Mouse (Mus musculus) hindbrain, embryonic 15.5 days (tissue): ENCODE measurements around the gene Tab2. TPM values are rescaled to one million over a fixed set of nuclear protein-coding genes. Genes with fewer than 3 reads are reported as not detected.
A peak's percentile ranks its signal among the peaks of the same experiment; 100 is the strongest.

Source experiments
- ATAC-seq: fragments of 200-750 bp; cut with Nextera tagmentation; 2 replicates; pipeline ENCODE4 v1.8.0; 2017; ENCODE audit warnings: low read depth, moderate number of reproducible peaks, moderate TSS enrichment; ENCODE audit not compliant: low FRiP score
- H3K27ac ChIP-seq: fragments of 300-500 bp; sonication (generic); replicated peaks from 2 replicates; pipeline ENCODE4 v1.5.1; 2015; ENCODE audit warnings: mild to moderate bottlenecking, inconsistent platforms
- H3K27me3 ChIP-seq: fragments of 300-500 bp; sonication (generic); 2 replicates; pipeline ENCODE4 v1.6.1; 2015; ENCODE audit warnings: control low read depth, inconsistent platforms
- H3K36me3 ChIP-seq: fragments of 300-500 bp; sonication (generic); 2 replicates; pipeline ENCODE4 v1.6.1; 2015; ENCODE audit warnings: control low read depth, inconsistent platforms
- H3K4me1 ChIP-seq: fragments of 300-500 bp; sonication (generic); replicated peaks from 2 replicates; pipeline ENCODE4 v1.6.1; 2015; ENCODE audit warnings: control low read depth, inconsistent platforms
- H3K4me2 ChIP-seq: fragments of 300-500 bp; sonication (generic); 2 replicates; pipeline ENCODE4 v1.6.1; 2015; ENCODE audit warnings: moderate library complexity, mild to moderate bottlenecking, inconsistent platforms
- H3K4me3 ChIP-seq: fragments of 300-500 bp; sonication (generic); 2 replicates; pipeline ENCODE4 v1.5.1; 2015; ENCODE audit warnings: mild to moderate bottlenecking, inconsistent platforms
- H3K9ac ChIP-seq: fragments of 300-500 bp; sonication (generic); 2 replicates; pipeline ENCODE4 v1.6.1; 2015; ENCODE audit warnings: inconsistent platforms
- H3K9me3 ChIP-seq: fragments of 300-500 bp; sonication (generic); 2 replicates; pipeline ENCODE4 v1.6.1; 2016; ENCODE audit warnings: control low read depth, inconsistent platforms
- whole genome bisulfite sequencing: fragments of 180-500 bp; shearing (Covaris S2); methylation state at CpG from one replicate; pipeline ENCODE4 v1.1.7; 2015; 5-methylcytosine and 5-hydroxymethylcytosine counted together
- polyA plus RNA-seq: library from polyadenylated mRNA; unstranded; fragments of >200 nt; fragmentation: Nextera tagmentation; extraction: Ambion mirVana; gene quantifications from 2 replicates; pipeline ENCODE4 v1.2.1, GENCODE M21; 2015

Tab2 gene
- polyA plus RNA-seq, 1 experiment from 2014 or later: 12.2 TPM

DNA sequence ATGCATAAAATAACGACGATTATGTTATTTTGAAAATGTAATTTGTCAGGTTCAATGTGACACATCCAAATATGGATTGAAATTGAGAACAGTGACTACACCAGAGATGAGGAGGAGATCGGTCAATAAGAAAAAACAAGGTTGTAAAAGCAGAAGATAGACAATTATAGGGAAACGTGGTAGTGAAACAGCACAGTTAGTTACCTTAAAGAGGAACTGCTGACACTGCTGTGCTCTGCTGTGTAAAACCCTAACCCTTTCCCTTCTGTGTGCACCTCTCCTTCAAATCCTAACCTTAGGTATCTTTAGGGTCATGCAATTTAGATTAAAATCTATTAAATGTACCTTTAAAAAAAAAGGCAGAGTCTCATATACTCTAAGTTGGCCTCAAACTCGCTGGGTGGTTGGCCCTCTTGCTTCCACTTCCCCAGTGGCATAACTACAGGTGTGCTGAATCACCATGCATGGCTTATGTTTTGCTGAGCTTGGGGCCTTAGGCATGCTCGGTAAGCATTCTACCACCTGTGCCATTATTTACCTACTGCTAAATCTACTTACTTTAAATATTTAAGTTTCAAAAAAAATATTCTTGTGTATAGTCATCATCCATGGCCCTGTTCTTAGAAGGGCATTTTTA lies 19.4 kb downstream of the Tab2 start:
- 84% methylated on average over 6 of the region's 6 CpGs for WGBS
- ATAC-seq: no peak
- Histone ChIP-seq H3K27ac (no peak overlapping the region), H3K9me3 (no peaks in the 10 kb centered on the region), H3K9ac (no peak overlapping the region), H3K27me3 (no peaks in the 10 kb centered on the region), H3K4me1 (peaks cover 3% of the 10 kb centered on the region; the same call in 1 of the 2 replicates), H3K4me2 (no peak overlapping the region), H3K4me3 (no peak overlapping the region), H3K36me3 (no peaks in the 10 kb centered on the region)

DNA sequence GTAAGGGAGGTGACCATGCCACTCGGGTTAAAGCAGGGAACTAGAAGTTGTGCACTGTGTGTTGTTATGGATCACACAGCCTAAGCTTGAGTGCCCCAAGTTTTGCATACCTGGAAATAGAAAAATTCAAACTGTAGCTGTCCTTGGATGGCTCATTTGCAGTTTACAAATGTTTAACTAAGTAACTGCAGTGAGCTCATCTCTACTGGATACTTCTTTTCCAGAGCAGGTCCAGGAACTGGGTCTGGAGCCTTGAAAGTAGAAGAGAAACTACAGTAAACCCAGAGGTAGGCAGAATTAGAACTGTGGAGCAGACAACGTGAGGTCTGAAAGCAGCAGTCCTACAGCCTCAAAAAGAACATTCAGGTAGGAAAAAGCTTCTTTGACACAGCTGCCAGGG lies 23.1 kb downstream of the Tab2 start:
- Histone ChIP-seq H3K4me1 (peaks cover 7% of the 10 kb centered on the region; the same call in 1 of the 2 replicates), H3K36me3 (no peaks in the 10 kb centered on the region), H3K4me3 (no peak overlapping the region), H3K4me2 (no peak overlapping the region), H3K27me3 (no peaks in the 10 kb centered on the region), H3K27ac (no peak overlapping the region), H3K9me3 (no peaks in the 10 kb centered on the region), H3K9ac (no peak overlapping the region)
- 89% methylated on average over 2 of the region's 2 CpGs for WGBS
- no peak for ATAC-seq

DNA sequence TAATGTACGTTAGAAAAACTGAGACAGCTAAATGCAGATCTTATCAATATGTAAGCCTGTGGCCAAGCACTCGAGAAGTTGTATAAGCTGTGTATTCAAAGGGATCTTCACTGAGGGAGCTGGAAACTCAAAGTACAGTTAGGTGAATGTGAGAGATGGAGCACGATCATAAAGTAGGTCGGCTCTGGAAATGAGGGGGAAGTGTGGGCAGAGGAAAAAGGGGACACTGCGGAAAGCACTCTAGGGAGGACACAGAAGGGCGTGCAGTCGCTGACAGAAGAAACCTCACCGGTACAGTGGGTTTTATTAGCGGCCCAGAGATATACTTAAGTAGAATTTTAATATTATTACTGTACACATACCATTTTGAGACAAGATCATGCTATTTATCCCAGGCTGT lies 27.0 kb downstream of the Tab2 start:
- Histone ChIP-seq H3K4me3 (no peak overlapping the region), H3K27me3 (no peaks in the 10 kb centered on the region), H3K4me1 (0 out of 2 replicates have a peak, but pooled peaks cover 4% of the 10 kb centered on the region), H3K9me3 (no peaks in the 10 kb centered on the region), H3K36me3 (no peaks in the 10 kb centered on the region), H3K27ac (no peak overlapping the region), H3K9ac (no peak overlapping the region), H3K4me2 (no peak overlapping the region)
- 0 out of 2 replicates have a peak, but pooled peaks have one; percentile 34 for ATAC-seq
- 85% methylated on average over 9 of the region's 9 CpGs for WGBS

DNA sequence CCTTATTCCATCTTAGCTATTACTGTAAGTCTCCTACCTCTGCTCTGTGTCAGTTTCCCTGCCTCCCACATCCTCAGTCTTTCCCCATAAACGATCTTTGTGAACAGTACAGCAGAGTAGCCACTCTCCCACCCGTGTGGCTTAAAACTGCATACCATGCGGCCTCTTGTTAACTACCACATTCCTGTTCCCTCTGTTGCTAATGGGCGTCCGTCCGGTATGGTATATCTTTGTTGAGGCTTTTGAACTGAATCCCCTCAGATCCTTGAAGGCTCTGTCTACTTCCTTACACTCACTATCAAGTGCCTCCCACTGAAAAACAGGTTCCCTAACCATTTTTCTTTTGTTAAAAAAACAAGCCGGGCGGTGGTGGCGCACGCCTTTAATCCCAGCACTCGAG lies 30.5 kb downstream of the Tab2 start:
- Histone ChIP-seq H3K9me3 (no peaks in the 10 kb centered on the region), H3K27me3 (no peaks in the 10 kb centered on the region), H3K4me1 (0 out of 2 replicates have a peak, but pooled peaks cover 4% of the 10 kb centered on the region), H3K27ac (no peak overlapping the region), H3K4me3 (no peak overlapping the region), H3K36me3 (peaks cover 2% of the 10 kb centered on the region), H3K9ac (no peak overlapping the region), H3K4me2 (no peak overlapping the region)
- 75% methylated on average over 11 of the region's 11 CpGs for WGBS
- no peak for ATAC-seq

GRCm38 (mm10) chr10:7923433-7923832 lies 32.6 kb downstream of the Tab2 start:
- no peak overlapping the region for H3K4me3 ChIP-seq

GRCm38 (mm10) chr10:7911268-7911667 lies 44.8 kb downstream of the Tab2 start:
- Histone ChIP-seq H3K4me2 (no peak overlapping the region), H3K36me3 (peaks cover 29% of the 10 kb centered on the region), H3K9me3 (no peaks in the 10 kb centered on the region), H3K27ac (no peak overlapping the region), H3K27me3 (no peaks in the 10 kb centered on the region), H3K9ac (no peak overlapping the region), H3K4me3 (no peak overlapping the region), H3K4me1 (peaks cover 3% of the 10 kb centered on the region; the same call in 1 of the 2 replicates)
- 66% methylated on average over 10 of the region's 10 CpGs for WGBS
- 0 out of 2 replicates have a peak, but pooled peaks have one; percentile 46 for ATAC-seq

More at GRCm38 (mm10) chr10:7923433-7923832, 32.6 kb downstream of the Tab2 start:
- Histone ChIP-seq H3K27me3 (no peaks in the 10 kb centered on the region), H3K4me1 (no peaks in the 10 kb centered on the region), H3K9me3 (no peaks in the 10 kb centered on the region), H3K36me3 (peaks cover 21% of the 10 kb centered on the region), H3K27ac (no peak overlapping the region), H3K9ac (no peak overlapping the region), H3K4me2 (no peak overlapping the region)
- WGBS: 96% methylated on average over 1 of the region's 1 CpGs
- ATAC-seq: no peak

- Histone ChIP-seq H3K9ac (no peak overlapping the region), H3K4me3 (no peak overlapping the region), H3K4me2 (no peak overlapping the region), H3K27ac (no peak overlapping the region), H3K9me3 (no peaks in the 10 kb centered on the region), H3K36me3 (peaks cover 51% of the 10 kb centered on the region), H3K27me3 (no peaks in the 10 kb centered on the region), H3K4me1 (no peaks in the 10 kb centered on the region; the same call in 1 of the 2 replicates)
- no peak for ATAC-seq
- WGBS: 89% methylated on average over 12 of the region's 12 CpGs
Measured at GRCm38 (mm10) chr10:7907151-7907550, 48.9 kb downstream of the Tab2 start.

DNA sequence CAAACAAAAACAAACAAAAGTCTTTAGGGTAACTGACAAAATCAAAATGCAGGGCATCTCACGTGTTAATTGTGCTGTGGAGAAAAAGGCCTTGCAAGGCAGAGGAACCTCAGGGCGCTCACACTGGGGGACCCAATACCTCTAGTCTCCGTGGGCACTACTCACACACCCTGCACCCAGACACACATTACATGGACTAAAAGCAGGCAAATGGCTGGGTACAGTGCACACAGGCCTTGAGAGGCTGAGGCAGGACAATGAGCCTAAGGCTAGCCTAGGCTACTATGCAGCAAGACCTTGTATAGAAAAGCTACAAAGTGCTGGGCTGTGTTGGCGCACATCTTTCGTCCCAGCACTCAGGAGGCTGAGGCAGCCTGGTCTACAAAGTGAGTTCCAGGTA lies 51.9 kb downstream of the Tab2 start:
- no peak overlapping the region for H3K4me3 ChIP-seq
- no peak overlapping the region for H3K4me2 ChIP-seq
- ATAC-seq: no peak
- no peaks in the 10 kb centered on the region for H3K9me3 ChIP-seq
- no peaks in the 10 kb centered on the region for H3K4me1 ChIP-seq
- no peak overlapping the region for H3K9ac ChIP-seq
- H3K36me3 ChIP-seq: peaks cover 50% of the 10 kb centered on the region
- H3K27ac ChIP-seq: no peak overlapping the region
- WGBS: 95% methylated on average over 5 of the region's 5 CpGs
- no peaks in the 10 kb centered on the region for H3K27me3 ChIP-seq

GRCm38 (mm10) chr10:7900719-7901627 lies 55.1 kb downstream of the Tab2 start:
- H3K36me3 ChIP-seq: peaks cover 27% of the 10 kb centered on the region
- no peaks in the 10 kb centered on the region for H3K27me3 ChIP-seq
- H3K4me1 ChIP-seq: no peaks in the 10 kb centered on the region
- ATAC-seq: no peak
- H3K4me3 ChIP-seq: no peak overlapping the region
- no peaks in the 10 kb centered on the region for H3K9me3 ChIP-seq
- WGBS: 88% methylated on average over 14 of the region's 14 CpGs
- no peak overlapping the region for H3K9ac ChIP-seq
- H3K4me2 ChIP-seq: no peak overlapping the region
- H3K27ac ChIP-seq: no peak overlapping the region

- no peak overlapping the region for H3K27ac ChIP-seq
- H3K4me2 ChIP-seq: no peak overlapping the region
- no peaks in the 10 kb centered on the region for H3K4me1 ChIP-seq
- H3K4me3 ChIP-seq: no peak overlapping the region
- 89% methylated on average over 11 of the region's 11 CpGs for WGBS
- no peaks in the 10 kb centered on the region for H3K36me3 ChIP-seq
- no peak for ATAC-seq
- no peaks in the 10 kb centered on the region for H3K27me3 ChIP-seq
- no peaks in the 10 kb centered on the region for H3K9me3 ChIP-seq
- no peak overlapping the region for H3K9ac ChIP-seq
Measured at GRCm38 (mm10) chr10:7888256-7888868, 67.7 kb downstream of the Tab2 start.

DNA sequence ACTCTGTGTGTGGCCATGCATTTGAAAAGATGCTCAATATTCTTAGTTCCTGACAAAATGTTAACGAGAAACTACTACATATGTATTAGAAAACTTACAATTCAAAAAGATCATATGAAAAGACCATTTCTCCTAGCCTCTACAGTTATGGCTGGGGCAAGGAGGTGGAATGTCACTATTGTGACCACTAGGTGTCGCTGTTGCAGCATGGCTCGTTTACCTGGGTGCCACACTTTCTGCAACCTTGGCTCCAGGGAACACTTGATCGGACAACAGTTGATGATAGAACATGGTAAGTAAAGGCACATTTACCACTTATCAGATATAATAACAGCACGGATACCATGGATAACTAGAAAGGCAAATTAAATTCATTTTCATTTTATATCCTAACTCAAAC lies 72.5 kb downstream of the Tab2 start:
- WGBS: 5% methylated on average over 5 of the region's 5 CpGs
- no peak overlapping the region for H3K4me3 ChIP-seq
- no peak overlapping the region for H3K4me2 ChIP-seq
- no peaks in the 10 kb centered on the region for H3K36me3 ChIP-seq
- no peak overlapping the region for H3K27ac ChIP-seq
- H3K9me3 ChIP-seq: no peaks in the 10 kb centered on the region
- peak; percentile 89 for ATAC-seq
- H3K27me3 ChIP-seq: no peaks in the 10 kb centered on the region
- no peak overlapping the region for H3K9ac ChIP-seq
- H3K4me1 ChIP-seq: no peaks in the 10 kb centered on the region

DNA sequence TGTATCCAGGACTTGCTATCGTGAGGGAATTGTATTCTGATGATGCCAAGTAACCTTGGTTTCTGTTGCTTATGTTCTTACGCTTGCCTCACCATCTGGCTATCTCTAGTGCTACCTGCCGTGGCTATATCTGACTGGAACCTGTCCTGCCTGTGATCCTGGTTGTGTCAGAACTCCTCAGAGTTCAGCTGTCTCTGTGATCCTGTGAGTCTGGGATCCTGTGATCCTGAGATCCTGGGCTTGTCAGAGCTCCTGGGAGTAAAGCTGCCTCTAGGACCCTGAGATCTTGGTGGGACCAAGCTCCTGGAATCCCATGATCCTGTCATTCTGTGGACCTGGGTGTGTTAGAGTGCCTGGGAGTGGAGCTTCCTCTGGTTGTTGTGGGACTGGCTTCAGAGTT lies 74.1 kb downstream of the Tab2 start:
- Histone ChIP-seq H3K9me3 (no peaks in the 10 kb centered on the region; the same call in 1 of the 2 replicates), H3K4me3 (no peak overlapping the region), H3K9ac (no peak overlapping the region), H3K4me1 (no peaks in the 10 kb centered on the region), H3K36me3 (no peaks in the 10 kb centered on the region), H3K27ac (no peak overlapping the region), H3K4me2 (no peak overlapping the region), H3K27me3 (no peaks in the 10 kb centered on the region)
- no peak for ATAC-seq
- 89% methylated on average over 3 of the region's 3 CpGs for WGBS
